Mouse (Mus musculus): ENCODE measurements around the gene Tdp1. TPM values are rescaled to one million over a fixed set of nuclear protein-coding genes. Genes with fewer than 3 reads are reported as not detected.

Gene Tdp1
- total RNA-seq, 2 experiments from 2014 or later = 4.5 to 4.7 TPM

DNA sequence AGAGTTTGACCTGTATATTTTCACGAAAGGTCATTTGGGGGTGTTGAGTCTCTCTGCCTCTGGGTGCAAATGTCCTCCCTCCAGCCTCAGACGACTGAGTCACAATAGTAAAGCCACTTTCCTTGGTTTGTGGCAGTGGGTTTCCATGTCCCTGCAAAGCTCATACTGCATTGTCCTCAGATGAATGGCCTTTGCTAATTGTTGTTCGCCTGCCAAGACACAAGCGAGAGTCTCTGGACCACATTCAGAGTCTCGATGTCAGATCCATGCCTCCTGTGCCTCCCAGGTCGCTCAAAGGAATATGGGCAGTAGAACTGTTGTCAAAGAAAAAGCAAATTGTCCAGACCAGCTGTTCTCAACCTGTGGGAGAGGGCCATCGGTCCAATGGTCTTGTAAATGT, 116.1 kb downstream of the Tdp1 start:
- DNase-seq (ENCODE audit: low spot score) = no peak

DNA sequence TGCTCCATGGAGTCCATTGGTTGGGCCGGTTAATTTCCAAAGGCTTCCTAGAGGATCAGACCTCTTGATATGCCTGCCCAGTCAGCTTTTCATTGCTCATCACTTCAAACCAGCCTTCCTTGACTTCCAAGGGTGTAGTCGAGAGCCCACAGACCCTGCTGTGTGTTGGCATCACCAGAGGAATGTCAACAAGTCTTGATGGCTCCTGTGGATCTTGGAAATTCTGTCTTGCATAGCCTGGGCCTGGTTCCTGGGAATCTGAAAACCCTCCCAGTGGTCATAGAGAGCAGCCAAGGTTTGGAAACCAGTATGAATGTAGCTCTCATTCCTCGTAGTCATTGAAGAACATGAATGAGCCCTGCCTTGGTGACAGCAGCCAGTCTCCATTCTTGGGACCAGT, 116.9 kb downstream of the Tdp1 start:
- DNase-seq (ENCODE audit: low spot score) = no peak

DNA sequence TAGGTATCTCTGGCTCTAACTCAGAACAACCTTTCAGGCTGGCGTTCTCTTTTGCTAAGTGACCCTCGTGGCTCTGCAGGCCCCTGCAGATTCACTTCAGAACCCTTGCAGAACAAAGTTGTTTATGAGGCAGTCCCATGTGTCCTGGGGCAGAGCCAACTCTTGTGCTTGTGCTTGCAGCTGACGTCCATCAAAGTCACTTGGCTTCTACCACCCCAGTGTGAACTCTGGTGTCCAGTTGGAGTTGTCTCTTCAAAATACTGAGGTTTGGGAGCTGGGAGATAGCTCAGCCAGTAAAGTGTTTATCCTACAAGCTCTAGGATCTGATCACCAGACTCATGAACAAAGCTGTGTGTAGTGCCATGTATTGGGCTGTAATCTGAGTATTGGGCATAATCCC, 117.6 kb downstream of the Tdp1 start:
- no peak for DNase-seq (ENCODE audit: low spot score)

DNA sequence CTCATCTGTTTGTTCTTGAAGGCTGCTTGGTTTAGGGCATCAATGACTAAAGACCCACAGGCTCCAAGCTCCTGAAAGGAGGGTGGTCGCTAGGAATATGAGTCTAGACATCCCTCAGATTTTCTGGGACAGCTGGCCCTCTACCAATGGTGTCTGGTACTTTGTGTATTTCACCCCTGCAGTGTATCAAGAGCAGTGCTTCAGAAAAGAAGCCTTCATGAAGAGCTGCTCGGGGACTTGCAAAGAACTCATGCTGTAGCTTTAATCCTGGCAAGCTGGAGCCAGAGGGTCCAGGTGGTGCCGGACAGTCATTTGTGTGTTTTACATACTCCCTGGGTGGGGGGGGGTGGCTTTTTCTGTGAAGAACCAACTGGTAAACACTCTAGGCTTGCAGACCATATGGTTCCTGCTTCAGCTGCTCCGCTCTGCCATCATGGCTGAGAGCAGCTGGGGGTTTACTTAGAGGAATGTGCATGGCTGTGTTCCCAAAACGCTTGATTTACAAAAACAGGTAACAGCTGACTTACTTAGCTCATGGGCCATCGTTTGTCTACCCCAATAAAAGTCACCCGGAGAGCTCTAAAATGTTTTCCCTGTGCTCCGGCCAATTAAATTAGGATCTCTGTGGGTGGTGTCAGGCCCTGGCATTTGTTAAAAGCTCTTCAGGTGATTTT, 118.7 kb downstream of the Tdp1 start:
- DNase-seq (ENCODE audit: low spot score) = no peak

Small RNA genes within 50 kb of the gene (microRNA-seq; reads per million reads assigned to microRNA genes)
- not detected for gene Gm23291

Other genes with a start within 250 kb of the Tdp1 start
- not detected for gene Efcab11, start 78 bp upstream of the Tdp1 start, total RNA-seq (2021)
- gene Kcnk13, start 80.0 kb downstream of the Tdp1 start, total RNA-seq (2021) = under 1 TPM in 1 of 2 experiments, not detected in 1; 0.07 TPM
- gene Psmc1, start 225.6 kb downstream of the Tdp1 start, total RNA-seq (2021) = 100 to 1,000 TPM; 140 to 164 TPM

All from gastrocnemius, adult 18-20 months (tissue).